Mouse (Mus musculus) right cerebral cortex, adult 2 months (tissue): ENCODE results near the gene Psmd3.
"Not testable (repeated sequence)": the region's sequence is repeated elsewhere in the genome, so short reads cannot be mapped to it uniquely, and the experiment has no call there.

Experiments used
- DNase-seq, 2 experiments: peaks; one replicate each; pipeline ENCODE4 v3.0.0; 2021 to 2022; ENCODE audit warnings: low spot score in 2 of 2

Gene Psmd3

GRCm38 (mm10) chr11:98717904-98718303, 35.5 kb downstream of the Psmd3 start:
- DNase-seq: peak; percentile 85 to 87

- DNase-seq: no peak
These were observed 38.4 kb downstream of the Psmd3 start for GRCm38 (mm10) chr11:98720756-98721155.

DNA sequence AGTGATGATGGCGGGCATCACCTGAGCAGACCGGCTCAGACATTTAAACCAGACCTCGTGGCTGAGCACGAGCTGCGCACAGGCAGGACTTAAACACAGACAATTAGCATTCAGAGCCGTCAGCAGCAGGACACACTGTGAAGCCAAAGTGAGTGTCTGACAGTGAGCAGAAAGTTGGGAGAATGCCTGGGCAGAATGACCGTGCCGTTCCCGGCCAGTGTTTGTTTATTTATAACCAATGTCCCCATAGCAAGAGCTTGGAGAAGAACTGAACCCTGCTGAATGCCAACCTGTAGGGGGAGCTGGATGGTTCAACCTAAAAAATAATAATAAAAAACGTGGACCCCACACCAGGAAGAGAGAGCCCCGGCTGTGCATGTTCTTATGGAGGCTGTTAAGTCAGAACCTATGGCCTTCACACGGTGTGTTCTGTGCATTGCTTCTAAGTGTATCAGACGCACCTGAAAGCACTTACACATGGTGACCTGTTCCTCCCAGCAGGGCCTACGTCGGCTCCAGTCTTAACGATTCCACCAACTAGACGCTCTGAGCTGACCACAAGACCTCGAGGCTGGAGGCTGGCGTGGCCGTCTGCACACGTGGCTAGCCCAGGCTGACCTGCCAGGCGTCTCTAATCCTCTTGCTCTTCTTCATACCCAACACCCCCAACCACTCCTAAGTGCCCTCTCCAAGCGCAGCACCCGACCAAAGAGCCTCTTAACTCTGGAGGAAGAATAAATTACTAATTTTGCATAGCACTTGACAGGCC, 39.3 kb downstream of the Psmd3 start:
- DNase-seq: peak in 1 of 2 experiments; percentile 59

GRCm38 (mm10) chr11:98723098-98723497, 40.7 kb downstream of the Psmd3 start:
- no peak for DNase-seq

DNA sequence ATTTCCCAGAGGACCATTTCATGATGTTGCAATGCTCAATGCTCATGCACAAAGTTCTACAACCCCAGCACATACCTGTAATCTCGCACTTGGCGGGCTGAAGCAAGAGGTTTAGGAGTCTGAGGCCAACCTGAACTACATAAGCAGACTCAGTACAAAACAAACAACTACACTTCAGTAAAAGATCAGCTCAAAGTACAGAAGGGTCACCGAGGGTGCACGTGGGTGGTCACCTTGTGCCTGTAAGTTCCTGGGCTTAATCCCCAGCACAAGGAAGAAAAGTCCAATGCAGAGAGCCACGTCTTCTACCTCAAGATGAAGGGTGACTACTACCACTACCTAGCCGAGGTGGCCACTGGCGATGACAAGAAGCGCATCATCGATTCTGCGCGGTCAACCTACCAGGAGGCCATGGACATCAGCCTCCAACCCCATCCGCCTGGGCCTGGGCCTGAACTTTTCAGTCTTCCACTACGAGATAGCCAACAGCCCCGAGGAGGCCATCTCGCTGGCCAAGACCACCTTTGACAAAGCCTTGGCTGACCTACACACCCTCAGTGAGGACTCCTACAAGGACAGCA, 43.7 kb downstream of the Psmd3 start:
- DNase-seq: no peak

DNA sequence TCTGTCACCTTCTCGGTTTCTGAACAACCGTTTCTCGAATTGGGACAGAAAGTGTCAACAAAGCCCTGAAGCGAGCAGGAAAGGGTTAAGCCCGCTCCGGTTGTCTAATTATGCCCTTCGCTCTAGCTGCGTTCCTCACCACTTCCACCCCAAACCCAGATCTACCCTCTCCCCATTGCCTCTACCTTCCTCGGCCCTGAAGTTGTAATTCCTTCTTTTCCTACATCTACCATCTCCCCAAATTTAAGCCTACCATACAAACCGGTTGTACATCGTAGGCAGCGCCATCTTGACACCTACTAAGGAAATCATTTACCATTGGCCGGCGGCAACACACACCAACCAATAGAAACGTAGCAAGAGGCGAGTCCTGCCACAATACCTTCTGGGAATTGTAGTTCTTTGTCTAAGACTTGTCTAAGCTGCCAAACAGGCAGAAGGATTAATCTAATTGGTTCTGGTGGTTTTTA, 46.8 kb downstream of the Psmd3 start, which contains the start of gene Med24:
Gene Med24, minus strand, starts transcription at position 317 of the 470 bp plus-strand sequence.
- peak; percentile 89 to 95 for DNase-seq

- no peak for DNase-seq
These were observed 48.4 kb downstream of the Psmd3 start for GRCm38 (mm10) chr11:98730727-98731126.

- peak; percentile 86 to 88 for DNase-seq
These were observed 48.8 kb downstream of the Psmd3 start for GRCm38 (mm10) chr11:98731134-98731533.

DNA sequence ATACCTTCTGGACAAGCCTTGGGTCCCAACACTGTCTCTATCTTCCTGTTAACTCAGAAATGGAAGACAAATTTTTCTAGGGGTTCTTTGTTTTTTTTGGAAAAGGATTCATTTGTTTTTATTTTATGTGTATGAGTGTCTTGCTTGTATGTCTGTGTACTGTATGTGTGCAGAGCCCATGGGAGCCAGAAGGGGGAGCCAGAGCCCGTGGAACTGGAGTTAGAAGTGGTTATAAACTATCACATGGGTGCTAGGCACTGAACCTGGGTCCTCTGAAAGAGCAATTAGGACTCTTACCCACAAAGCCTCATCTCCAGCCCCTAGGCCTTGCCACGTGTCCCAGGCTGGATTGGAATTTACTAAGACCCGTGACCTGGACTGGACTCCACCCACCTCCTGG, 51.7 kb downstream of the Psmd3 start:
- DNase-seq: no peak

DNA sequence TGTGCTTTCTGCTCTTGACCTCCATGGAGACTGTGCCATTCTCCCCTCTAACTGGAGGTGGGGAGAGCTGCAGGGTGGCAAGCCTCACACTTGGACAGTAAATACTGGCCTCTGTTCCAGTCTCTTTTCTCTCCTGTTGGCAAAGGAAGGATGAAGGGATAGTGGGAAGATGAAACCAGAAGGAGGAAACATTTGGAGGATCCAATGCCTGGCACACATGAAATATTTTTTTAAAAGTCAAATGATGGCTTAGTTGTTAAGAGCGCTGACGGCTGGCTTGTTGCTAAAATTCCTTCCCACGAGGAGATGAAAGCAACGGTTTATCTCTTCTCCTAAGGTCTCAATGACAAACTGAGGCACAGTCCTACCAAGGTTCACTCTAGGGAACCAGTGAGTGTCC, 52.8 kb downstream of the Psmd3 start:
- no peak for DNase-seq

DNA sequence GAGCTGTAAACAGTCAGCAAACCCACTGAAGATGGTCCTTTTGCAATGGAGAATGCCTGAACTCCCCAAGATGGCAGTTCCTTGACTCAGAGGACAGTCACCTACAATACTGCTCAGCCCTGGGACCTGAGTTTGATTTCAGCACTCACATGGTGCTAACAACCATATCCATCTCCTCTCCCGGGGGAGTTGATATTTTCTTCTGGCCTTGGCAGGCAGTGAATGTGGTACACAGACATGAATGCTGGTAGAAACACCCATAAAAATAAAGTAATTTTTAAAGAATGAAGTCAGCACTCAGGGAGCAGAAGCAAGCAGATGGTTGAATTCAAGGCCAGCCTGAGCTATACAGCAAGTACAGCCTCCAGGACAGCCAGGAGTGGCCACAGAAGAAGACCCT, 53.8 kb downstream of the Psmd3 start:
- DNase-seq: no peak

DNA sequence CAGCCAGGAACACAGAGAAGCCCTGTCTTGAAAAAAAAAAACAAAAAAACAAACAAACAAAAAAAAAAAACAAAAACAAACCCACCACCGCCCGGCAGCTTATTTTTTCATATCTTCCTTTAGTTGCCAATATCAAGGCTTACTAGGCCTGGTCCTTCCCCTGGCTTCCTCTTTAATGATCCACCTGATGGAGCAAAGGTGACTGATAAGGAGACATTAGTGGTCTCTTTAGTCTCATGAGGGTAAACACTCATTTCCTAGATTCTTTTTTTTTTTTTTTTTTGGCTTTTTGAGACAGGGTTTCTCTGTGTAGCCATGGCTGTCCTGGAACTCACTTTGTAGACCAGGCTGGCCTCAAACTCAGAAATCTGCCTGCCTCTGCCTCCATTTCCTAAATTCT, 54.9 kb downstream of the Psmd3 start:
- not testable (repeated sequence) for DNase-seq

GRCm38 (mm10) chr11:98738428-98738911, 56.1 kb downstream of the Psmd3 start:
- DNase-seq: peak; percentile 57 to 66

DNA sequence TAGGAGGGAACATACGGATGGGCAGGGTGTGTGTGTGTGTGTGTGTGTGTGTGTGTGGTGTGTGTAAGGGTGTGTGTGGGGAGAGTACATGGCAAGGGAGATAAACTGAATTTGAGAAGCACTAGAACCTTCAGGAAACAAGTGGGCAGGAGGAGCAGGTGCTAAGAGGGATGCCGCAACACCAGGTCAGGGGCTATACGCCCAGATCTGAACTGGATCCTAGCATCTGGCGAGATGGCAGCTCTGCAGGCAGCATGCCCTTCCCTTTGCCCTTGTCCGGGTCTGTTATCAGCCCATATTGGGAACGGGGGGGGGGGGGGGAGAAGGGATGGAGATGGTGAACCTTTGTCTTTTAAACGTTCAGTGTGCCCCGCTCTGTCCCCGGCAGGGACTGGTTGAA, 56.6 kb downstream of the Psmd3 start:
- no peak for DNase-seq

DNA sequence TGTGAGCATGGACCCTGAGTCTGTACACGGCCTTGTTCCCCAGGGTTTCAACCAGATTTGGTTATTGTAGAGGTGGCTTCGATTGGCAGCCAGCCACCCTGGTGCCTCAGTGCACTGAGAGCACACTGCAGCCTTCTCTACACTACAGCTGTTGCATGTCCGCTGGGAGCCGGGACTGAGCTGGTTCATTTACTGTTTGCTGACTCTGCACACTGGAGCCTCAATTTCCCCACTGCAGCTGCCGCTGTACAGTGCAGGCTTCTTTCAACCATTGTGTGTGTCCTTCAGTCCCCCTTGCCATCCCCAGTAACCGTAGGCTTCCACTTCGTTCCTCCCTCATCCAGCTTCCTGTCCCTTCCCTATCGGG, 57.7 kb downstream of the Psmd3 start:
- peak; percentile 44 to 56 for DNase-seq

DNA sequence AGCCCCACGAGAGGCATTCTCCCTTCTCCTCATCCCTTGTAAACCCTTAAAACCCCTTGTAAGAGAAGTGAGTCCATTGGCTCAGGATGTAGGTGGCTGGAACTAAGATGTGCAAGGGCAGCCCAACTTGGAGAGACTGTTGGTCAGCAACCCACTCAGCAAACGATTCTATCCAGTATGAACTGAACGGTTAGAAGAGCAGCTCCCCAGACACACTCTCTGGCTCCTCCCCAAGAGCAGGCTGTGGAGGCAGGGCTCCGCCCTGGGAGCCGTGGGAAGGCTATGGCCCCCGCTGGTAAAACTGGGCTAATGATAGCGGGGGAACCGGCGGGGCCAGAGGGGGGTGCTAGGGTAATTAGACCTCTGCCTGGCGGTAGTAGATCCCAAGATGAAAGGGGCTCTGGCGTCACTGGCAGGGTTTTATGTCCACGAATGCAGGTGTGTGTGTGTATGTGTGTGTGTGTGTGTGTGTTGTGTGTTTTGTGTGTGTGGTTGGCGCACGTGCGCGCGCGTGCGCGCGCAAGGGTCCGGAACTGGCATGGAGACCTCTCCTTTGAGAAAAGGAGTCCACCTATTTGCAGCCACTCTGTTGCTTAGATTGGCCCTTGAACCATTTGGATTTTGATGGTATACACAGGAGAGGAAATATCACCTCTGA, 58.2 kb downstream of the Psmd3 start, which contains the start of gene Thra:
Gene Thra, plus strand, starts transcription at position 246 of the 658 bp plus-strand sequence.
- peak; percentile 69 to 76 for DNase-seq

DNA sequence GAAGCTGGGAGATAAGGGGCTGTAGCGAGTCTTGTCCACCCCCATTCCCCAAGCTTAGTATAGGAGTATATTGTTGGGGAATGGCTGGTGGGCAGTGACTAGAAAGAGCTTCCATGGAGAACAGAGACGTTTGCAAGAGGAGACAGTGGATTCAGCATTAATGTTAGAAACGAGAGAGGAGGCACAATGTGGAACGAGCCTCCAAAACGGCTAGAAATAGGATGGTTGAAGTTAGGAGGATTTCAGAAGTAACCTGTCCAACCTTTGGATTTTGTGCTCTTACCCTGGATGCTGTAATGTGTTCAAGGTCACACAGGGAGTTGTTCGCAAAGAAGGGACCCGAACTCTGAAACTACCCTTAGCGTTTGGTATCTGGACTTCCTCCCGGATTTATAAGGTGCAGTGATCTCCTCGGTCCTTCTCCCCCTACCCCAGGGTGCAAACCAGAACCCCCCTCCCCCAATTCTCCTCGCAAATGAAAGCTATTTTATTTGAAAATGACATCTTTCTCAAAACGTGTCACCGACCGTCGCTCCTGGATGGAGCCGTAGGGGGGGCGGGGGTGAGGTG, 58.8 kb downstream of the Psmd3 start:
- DNase-seq: peak in 1 of 2 experiments; percentile 43

- DNase-seq: peak in 1 of 2 experiments; percentile 67
These were observed 59.5 kb downstream of the Psmd3 start for GRCm38 (mm10) chr11:98741622-98742396.

- no peak for DNase-seq
These were observed 60.3 kb downstream of the Psmd3 start for GRCm38 (mm10) chr11:98742397-98743291.

DNA sequence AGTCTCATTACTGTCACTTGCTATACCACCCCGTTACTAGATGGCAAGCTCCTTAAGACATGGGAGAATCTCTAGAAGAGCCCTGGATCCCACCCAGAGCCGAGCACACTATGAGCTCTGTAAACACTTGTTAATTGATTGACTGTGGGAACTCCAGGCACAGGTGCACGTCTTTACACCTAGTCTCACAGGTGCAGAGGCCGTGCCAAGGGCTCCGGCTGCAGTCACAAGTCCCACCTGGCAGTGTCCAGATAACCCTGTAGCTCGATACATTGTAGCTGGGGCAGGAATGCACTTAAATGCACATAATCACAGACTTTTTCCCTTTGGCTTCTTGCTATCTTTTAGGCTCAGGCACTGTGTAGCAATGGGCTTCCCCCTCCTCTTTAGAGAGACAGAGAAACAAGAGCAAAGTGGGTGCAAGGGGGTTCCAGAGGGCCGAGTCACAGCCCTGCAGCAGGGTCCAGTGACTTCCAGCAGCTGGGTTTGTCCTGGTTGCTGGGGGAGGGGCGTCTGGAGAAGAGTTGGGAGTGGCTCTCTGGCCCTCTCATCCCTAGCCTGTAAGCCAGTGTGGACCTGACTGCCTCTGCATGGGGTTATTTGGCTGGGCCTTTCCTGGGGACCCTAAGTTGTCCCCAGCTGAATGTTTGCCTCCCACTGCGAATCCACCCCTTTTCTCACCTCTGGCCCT, 61.4 kb downstream of the Psmd3 start:
- DNase-seq: peak in 1 of 2 experiments; percentile 29
